Mouse (Mus musculus) Patski (cell line): ENCODE data around the gene Atxn7l3b. TPM values are rescaled to one million over a fixed set of nuclear protein-coding genes. Genes with fewer than 3 reads are reported as not detected.

Experiments used
- ATAC-seq: fragments of 100-300 bp; one replicate; pipeline ENCODE4 v1.8.0; 2021
- CTCF ChIA-PET: fragments of 350-600 bp; sonication (Branson Sonifier 250); formaldehyde crosslinking; loops from one replicate; lab custom pipeline; 2022; ENCODE audit warnings: inconsistent platforms; lab: Charles Lee
- POLR2A ChIA-PET: fragments of 350-600 bp; sonication (Branson Sonifier 250); formaldehyde crosslinking; loops from one replicate; lab custom pipeline; 2022; ENCODE audit warnings: antibody characterized with exemption, inconsistent platforms; lab: Charles Lee
- DNase-seq: peaks from one replicate; pipeline ENCODE4 v3.0.0-alpha.2; 2011; ENCODE audit warnings: low read depth, low spot score
- H3K27me3 ChIP-seq: fragments of 371-371 bp; one replicate; pipeline ENCODE4 v1.5.1; 2021
- CTCF ChIP-seq: fragments of 100-300 bp; IDR thresholded peaks from one replicate; pipeline ENCODE4 v1.5.1; 2021
- in situ Hi-C: fragments of 300-500 bp; cut with MboI; formaldehyde crosslinking; loops from 3 replicates; pipeline ENCODE4 v1.11.1; 2018; ENCODE audit warnings: low pct_unique_long_range_greater_than_20kb, mixed read lengths
- polyA plus RNA-seq: library from polyadenylated mRNA; unstranded; gene quantifications from one replicate; pipeline ENCODE4 v1.2.3, GENCODE M21; 2021

Atxn7l3b gene
- polyA plus RNA-seq, 1 experiment from 2014 or later, result 64.7 TPM

DNA sequence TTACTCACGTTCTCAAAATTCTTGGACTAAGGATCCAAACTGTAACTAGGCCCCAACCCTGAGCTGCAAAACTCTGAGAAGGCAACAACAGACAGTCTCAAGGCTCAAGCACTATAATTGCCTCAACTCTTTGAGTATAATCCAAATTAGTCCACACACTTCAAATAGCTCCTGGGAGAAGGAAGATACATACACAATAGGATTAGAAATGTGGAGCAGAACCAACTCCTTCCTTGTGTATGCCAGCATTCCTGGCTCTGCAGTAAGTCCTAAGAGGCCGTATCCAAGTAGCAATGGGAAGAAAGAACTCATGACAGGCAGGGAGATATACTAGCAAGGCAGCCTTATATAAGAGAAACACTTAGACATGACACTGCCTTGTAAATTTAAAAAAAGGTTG is 2.5 kb downstream of the Atxn7l3b start:
- ATAC-seq, result no peak
- H3K27me3 ChIP-seq, result no peaks in the 10 kb centered on the region
- DNase-seq, result no peak
- in situ Hi-C loops, result no loop called here
- ChIA-PET CTCF (interaction anchor here (0.9 to 2.3 kb wide), 2 partner anchors 10 to 19 kb away, joined by 3 to 7 read pairs; no protein-coding TSS in a partner anchor), POLR2A (no interaction called here)
- no peak for TF ChIP-seq CTCF

DNA sequence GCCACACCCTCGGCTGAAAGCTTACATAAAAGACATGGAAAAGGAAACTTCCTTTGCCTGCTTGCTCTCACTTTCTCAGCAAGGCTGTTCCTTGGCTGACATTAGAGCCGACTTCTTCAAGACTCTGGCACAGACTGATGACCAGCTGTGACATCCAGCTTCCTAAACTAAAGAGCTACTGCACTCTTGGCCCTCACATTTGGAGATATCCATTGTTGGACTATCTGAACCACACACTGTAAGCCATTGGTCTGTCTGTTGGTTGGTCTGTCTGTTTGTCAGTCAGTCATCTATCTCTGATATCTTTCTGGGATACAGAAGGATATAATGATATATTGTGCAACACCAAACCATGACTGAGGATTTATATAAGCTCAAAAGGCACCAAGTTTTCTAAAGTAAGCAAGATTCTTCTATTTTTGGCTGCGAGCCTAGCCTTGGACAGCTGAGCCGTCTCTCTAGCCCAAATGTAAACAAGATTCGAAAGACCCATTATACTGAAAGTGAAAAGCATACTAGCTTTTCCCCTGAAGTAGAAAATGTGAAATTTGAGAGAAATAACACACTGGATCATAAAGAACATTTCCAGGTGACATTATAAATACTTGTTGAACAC is 12.1 kb downstream of the Atxn7l3b start:
- in situ Hi-C loops, result no loop called here
- H3K27me3 ChIP-seq, result no peaks in the 10 kb centered on the region
- TF ChIP-seq CTCF, result no peak
- ChIA-PET POLR2A (no interaction called here), CTCF (interaction anchor here (1.7 kb wide), 1 partner anchor 9 kb away, joined by 7 read pairs; no protein-coding TSS in a partner anchor)
- DNase-seq, result no peak
- ATAC-seq, result no peak

DNA sequence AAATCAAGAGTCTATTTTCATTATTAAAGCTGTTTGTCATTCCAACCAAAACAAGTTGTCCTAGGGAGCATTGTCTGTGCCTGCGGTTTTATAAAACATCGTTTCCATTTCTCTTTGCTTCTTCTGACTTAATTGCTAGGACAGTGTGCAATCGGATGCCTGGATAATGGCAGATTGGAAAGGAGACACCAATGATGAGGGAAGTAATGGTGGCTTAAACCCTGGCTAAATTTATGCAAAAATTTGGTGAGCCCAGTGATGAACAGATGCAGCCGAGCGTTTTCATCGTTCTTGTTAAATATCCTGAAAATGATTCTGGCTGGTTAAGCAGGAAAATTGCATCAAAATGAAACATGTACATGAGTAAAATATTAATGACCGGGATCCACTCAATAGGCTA is 28.6 kb downstream of the Atxn7l3b start:
- ATAC-seq, result no peak
- no peak for TF ChIP-seq CTCF
- no peak for DNase-seq
- POLR2A ChIA-PET, result no interaction called here
- in situ Hi-C loops, result no loop called here
- no peaks in the 10 kb centered on the region for H3K27me3 ChIP-seq
- CTCF ChIA-PET, result interaction anchor here (1.8 kb wide), 1 partner anchor 10 kb away, joined by 5 read pairs; no protein-coding TSS in a partner anchor

DNA sequence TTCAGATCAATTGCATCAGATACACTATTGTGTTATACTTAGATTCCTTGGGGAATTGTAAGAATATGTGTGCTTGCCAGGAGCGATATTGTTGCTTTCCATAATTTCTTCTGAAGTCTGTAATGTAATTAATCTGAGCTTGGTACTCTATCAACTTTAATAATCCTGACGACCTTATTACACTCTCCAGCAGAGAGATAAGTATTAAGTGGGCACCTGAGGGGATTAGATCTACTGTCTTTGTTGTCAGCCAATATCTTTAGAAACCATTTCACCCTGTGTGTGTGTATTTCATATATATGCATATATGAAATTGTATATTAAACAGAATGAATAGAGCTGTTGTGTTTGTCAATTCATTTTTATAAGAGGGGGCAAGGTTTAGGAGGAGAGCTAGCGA is 29.0 kb downstream of the Atxn7l3b start:
- DNase-seq (no peak), ATAC-seq (no peak)
- TF ChIP-seq CTCF, result no peak
- in situ Hi-C loops, result no loop called here
- H3K27me3 ChIP-seq, result no peaks in the 10 kb centered on the region
- ChIA-PET CTCF (no interaction called here), POLR2A (no interaction called here)

DNA sequence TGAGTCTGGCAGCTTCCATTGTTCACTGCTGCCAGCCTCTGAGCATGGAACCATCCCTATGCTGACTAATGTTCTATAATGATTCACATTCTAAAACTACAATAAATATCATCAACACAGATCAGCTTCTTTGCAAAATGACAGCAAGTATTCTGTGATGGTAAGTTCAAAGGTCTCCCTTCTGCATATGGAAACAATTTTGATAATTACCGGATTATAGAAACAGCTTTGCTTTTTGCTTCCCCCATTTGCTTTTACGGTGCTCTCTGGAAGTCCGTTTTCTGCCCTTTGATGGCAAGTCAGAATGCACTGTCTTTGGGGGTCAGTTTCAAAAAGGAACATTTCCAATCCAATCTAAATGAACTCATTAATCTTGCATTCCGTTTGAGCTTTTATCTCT is 32.2 kb downstream of the Atxn7l3b start:
- no peak for TF ChIP-seq CTCF
- POLR2A ChIA-PET, result no interaction called here
- CTCF ChIA-PET, result no interaction called here
- no peak for DNase-seq
- H3K27me3 ChIP-seq, result no peaks in the 10 kb centered on the region
- in situ Hi-C loops, result no loop called here
- no peak for ATAC-seq

DNA sequence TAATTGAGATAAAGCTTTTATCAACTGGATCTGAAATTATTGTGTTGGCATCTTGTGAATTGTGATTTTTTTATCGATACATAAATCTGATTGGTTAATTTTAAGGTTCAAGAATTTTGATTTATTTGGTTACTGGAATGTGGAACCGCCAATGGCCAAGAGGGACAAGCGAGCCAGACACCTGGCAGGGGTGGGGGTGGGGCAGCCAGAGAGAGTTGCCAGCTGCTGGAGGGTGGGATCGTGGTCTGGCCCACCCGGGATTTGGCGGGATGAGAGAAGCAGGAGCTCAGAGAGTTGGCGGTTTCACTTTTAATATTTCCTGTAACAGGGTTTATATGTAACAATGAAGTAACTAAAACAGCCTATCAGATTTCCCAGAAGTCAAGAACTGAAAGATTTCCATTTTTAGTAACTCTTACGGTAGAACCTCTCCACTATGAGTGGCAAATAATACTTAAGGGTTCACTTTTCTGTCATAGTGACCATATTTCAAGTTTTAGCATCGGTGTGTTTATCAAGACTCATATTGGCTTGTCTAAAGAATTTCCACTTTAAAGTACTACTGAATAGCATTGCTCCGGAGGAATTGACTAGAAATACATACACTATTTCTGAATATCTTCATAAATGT is 35.1 kb downstream of the Atxn7l3b start:
- DNase-seq, result no peak
- TF ChIP-seq CTCF, result no peak
- ChIA-PET POLR2A (no interaction called here), CTCF (interaction anchor here (1.8 kb wide), 1 partner anchor 9 kb away, joined by 4 read pairs; no protein-coding TSS in a partner anchor)
- in situ Hi-C loops, result no loop called here
- H3K27me3 ChIP-seq, result no peaks in the 10 kb centered on the region
- ATAC-seq, result no peak

DNA sequence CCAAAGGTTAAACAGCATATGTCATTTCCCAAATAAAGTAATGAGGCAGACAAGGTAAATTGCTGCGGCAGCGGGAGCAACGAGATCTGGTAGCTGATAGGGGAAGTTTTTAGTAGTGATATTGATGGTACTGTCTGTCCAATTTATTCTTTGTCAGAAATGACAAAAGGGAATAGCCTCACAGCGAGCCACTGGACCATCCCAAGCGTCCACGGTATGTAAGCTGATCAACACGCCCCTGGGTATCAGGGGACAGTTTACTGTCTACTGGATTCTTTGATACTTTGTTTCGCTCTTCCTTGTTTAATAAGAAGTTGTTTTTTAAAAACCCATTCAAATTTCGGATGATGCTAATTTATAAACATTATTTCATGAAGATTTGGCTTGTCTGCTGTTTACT is 44.7 kb downstream of the Atxn7l3b start:
- CTCF ChIA-PET, result interaction anchor here (1.1 to 1.5 kb wide), 2 partner anchors 9 to 30 kb away, joined by 3 to 4 read pairs; no protein-coding TSS in a partner anchor
- POLR2A ChIA-PET, result no interaction called here
- in situ Hi-C loops, result no loop called here
- H3K27me3 ChIP-seq, result no peaks in the 10 kb centered on the region
- no peak for DNase-seq
- ATAC-seq, result no peak
- TF ChIP-seq CTCF, result no peak

DNA sequence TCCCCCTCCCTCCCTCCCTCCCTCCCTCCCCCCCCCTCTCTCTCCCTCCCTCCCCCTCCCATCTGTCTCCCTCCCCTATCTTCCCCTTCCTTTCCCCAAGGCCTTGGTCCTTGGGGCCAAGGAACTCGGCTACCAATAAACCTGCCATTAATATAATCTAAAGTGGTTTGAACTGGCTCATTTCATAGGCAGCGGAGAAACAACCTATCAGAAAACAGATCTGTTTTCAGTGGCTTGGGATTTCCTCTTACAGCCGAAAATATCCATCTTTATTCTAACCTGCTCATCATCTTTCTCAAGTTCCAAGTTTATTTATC is 45.2 kb downstream of the Atxn7l3b start:
- in situ Hi-C loops, result no loop called here
- no peak for ATAC-seq
- TF ChIP-seq CTCF, result no peak
- H3K27me3 ChIP-seq, result no peaks in the 10 kb centered on the region
- DNase-seq, result no peak
- POLR2A ChIA-PET, result no interaction called here
- CTCF ChIA-PET, result interaction anchor here (1.1 to 1.5 kb wide), 3 partner anchors 9 to 45 kb away, joined by 3 to 4 read pairs (median 3); partner anchors contain the start of gene Atxn7l3b

DNA sequence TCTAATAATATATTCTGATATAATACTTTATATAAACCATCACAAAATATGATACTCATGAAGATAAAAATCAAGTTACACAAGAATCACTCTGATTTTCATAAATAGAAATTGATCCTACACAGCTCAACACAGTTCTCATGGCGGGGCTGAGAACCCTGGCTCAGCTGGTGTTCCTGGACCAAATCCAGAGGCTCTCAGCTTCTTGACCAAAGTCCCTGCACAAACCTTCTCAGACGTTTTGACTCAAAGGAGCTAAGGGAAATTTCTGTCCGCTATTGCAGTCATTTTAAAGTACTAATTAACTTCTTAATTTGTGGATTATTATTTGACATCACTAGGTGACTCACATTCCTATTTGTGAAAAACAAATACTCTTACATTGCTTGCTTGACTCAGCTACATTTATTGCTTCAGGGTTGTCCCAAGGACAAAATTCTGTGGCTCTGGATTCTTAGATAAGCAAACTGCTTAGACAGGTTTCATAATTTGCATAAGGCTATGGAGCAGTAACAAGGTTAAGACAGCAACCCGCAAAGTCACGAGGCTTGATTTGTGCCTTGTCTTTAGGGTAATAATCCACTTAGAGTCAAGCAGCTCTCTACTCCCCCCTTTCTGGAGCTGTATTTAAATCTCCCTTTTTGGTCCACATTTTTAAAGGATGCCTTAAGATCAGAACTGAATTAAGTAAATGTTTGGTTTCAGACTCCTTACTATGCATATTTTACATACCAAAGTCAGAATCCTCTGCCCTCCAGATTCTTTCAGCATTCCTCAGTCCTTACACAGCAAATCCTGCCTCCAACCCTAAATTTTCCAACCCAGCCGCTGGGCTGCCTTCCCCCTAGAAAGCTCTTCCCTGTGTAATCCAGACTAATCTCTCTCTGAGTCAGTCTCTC is 45.8 kb downstream of the Atxn7l3b start:
- in situ Hi-C loops, result no loop called here
- ChIA-PET POLR2A (no interaction called here), CTCF (interaction anchor here (1.1 to 1.3 kb wide), 2 partner anchors 31 to 45 kb away, joined by 3 read pairs; partner anchors contain the start of gene Atxn7l3b)
- H3K27me3 ChIP-seq, result no peaks in the 10 kb centered on the region
- DNase-seq (peak; percentile 39), ATAC-seq (peak; percentile 99)
- TF ChIP-seq CTCF, result no peak

DNA sequence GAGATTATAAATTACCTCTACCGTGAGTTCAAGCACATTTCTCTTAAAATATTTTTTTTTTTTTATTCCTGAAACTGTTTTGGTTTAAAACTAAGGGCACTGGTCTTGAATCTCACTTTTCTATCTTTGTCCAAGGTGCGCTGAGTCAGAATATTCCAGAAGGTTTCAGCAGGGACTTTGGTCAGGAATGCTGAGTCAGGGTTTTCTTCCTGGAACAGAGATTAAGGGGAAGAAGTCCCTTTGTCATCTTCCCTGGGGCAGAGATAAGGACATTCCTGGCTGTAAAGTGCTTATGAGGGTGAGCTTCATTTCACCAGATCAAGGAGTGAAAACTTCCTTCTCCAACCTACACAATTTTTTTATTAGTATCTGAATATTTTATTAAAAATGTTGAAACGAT is 46.7 kb downstream of the Atxn7l3b start:
- no peak for DNase-seq
- in situ Hi-C loops, result no loop called here
- no peaks in the 10 kb centered on the region for H3K27me3 ChIP-seq
- CTCF ChIA-PET, result no interaction called here
- POLR2A ChIA-PET, result no interaction called here
- TF ChIP-seq CTCF, result no peak
- no peak for ATAC-seq
